Mouse (Mus musculus): Measurements from ENCODE around the gene Bcl11a. TPM values are rescaled to one million over a fixed set of nuclear protein-coding genes. Genes with fewer than 3 reads are reported as not detected.

The Bcl11a gene
- 10 to 100 TPM in 1 of 2 experiments, 1 to 10 TPM in 1; 8.4 to 10.3 TPM for total RNA-seq (2021)

- peak; percentile 68 for DNase-seq
Observed at GRCm38 (mm10) chr11:24077795-24078705, at the start of gene Bcl11a. Gene Bcl11a, plus strand, starts transcription at chr11:24078056.

GRCm38 (mm10) chr11:24044025-24044424, 33.8 kb upstream of the Bcl11a start:
- DNase-seq, result no peak

- DNase-seq, result peak; percentile 88
Observed at GRCm38 (mm10) chr11:24049226-24050031, 28.4 kb upstream of the Bcl11a start.

- DNase-seq, result no peak
Observed at GRCm38 (mm10) chr11:24050032-24050757, 27.7 kb upstream of the Bcl11a start.

GRCm38 (mm10) chr11:24052882-24053281, 25.0 kb upstream of the Bcl11a start:
- no peak for DNase-seq

GRCm38 (mm10) chr11:24059137-24059536, 18.7 kb upstream of the Bcl11a start:
- DNase-seq, result no peak

GRCm38 (mm10) chr11:24060428-24060827, 17.4 kb upstream of the Bcl11a start:
- no peak for DNase-seq

- DNase-seq, result no peak
Observed at GRCm38 (mm10) chr11:24061819-24062218, 16.0 kb upstream of the Bcl11a start.

- DNase-seq, result no peak
Observed at GRCm38 (mm10) chr11:24062495-24063096, 15.3 kb upstream of the Bcl11a start.

GRCm38 (mm10) chr11:24064221-24064620, 13.6 kb upstream of the Bcl11a start:
- DNase-seq, result no peak

- DNase-seq, result no peak
Observed at GRCm38 (mm10) chr11:24065313-24065712, 12.5 kb upstream of the Bcl11a start.

- DNase-seq, result no peak
Observed at GRCm38 (mm10) chr11:24074021-24074591, 3.8 kb upstream of the Bcl11a start.

GRCm38 (mm10) chr11:24074634-24075104, 3.2 kb upstream of the Bcl11a start, which contains the start of gene A830031A19Rik:
Gene A830031A19Rik, minus strand, starts transcription at chr11:24075054.
- no peak for DNase-seq

- no peak for DNase-seq
Observed at GRCm38 (mm10) chr11:24075486-24076126, 2.2 kb upstream of the Bcl11a start.

GRCm38 (mm10) chr11:24076127-24076650, 1.7 kb upstream of the Bcl11a start:
- DNase-seq, result peak; percentile 67

- DNase-seq, result peak; percentile 70
Observed at GRCm38 (mm10) chr11:24076821-24077730, 780 bp upstream of the Bcl11a start.

GRCm38 (mm10) chr11:24078706-24079316, 955 bp downstream of the Bcl11a start:
- peak; percentile 58 for DNase-seq

GRCm38 (mm10) chr11:24079392-24080391, 1.8 kb downstream of the Bcl11a start:
- DNase-seq, result peak; percentile 53

Measured in heart, postnatal 4 days (tissue).